Mouse (Mus musculus): ENCODE results near the gene C8b. TPM values are rescaled to one million over a fixed set of nuclear protein-coding genes. Genes with fewer than 3 reads are reported as not detected.

The C8b gene
- polyA plus RNA-seq, 1 experiment from 2014 or later, result not detected

DNA sequence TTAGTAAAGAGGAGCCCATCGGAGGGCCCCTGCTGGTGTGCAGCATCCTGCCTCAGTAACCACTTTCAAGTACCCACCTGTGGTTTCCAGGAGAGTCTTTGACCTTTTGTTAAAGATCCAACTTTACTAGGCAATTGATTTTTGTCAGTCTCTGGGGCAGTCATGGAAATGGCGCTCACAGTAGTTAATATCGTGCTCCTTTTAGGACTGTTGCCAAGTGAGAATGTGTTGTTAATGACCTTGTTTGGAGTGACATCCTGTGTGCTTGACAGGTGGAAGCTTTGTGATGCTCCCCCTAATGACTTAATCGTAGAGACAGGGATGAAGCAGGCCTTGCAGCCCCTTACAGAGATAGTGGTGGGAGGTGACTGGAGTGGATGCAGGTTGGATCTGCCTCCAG is 4.2 kb downstream of the C8b start:
- ATAC-seq (ENCODE audit: low FRiP score, low read depth), result no peak
- H3K36me3 ChIP-seq, result no peaks in the 10 kb centered on the region
- no peak overlapping the region for H3K4me2 ChIP-seq (replicated peaks)
- H3K9ac ChIP-seq, result no peak overlapping the region
- no peaks in the 10 kb centered on the region for H3K4me1 ChIP-seq
- H3K4me3 ChIP-seq, result no peak overlapping the region
- WGBS, result 60% methylated on average over 4 of the region's 4 CpGs
- H3K27me3 ChIP-seq, result peaks cover 7% of the 10 kb centered on the region; the same call in 1 of the 2 replicates
- H3K9me3 ChIP-seq, result no peaks in the 10 kb centered on the region
- H3K27ac ChIP-seq, result no peak overlapping the region

- 71% methylated on average over 3 of the region's 3 CpGs for WGBS
- no peaks in the 10 kb centered on the region for H3K9me3 ChIP-seq
Measured at GRCm38 (mm10) chr4:104775601-104776000, 9.5 kb downstream of the C8b start.

DNA sequence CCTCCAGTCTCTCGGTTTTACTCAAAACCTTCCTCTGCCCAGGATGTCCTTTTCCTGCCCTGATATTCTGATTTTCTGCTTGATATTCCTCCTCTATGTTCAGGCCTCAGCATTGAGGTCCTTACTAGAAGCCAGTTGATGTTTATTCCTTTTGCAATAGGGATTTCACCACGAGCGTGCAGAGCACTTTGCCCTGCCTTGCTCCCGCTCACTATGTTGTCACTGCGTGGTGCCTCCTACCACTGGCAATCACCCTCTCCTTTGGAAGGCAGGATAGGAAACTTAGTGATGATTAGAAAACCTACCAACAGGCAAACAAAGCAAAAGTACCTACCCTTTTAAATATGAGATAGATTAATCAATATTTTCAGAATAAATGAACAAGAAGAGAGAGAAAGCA is 13.3 kb downstream of the C8b start:
- Histone ChIP-seq H3K9me3 (no peaks in the 10 kb centered on the region), H3K36me3 (no peaks in the 10 kb centered on the region), H3K4me1 (no peaks in the 10 kb centered on the region), H3K4me2 (replicated peaks) (no peak overlapping the region), H3K4me3 (no peak overlapping the region), H3K9ac (no peak overlapping the region), H3K27ac (no peak overlapping the region), H3K27me3 (no peaks in the 10 kb centered on the region)
- WGBS, result 90% methylated on average over 5 of the region's 5 CpGs
- ATAC-seq (ENCODE audit: low FRiP score, low read depth), result no peak

More at GRCm38 (mm10) chr4:104775601-104776000, 9.5 kb downstream of the C8b start:
- Histone ChIP-seq H3K4me2 (replicated peaks) (no peak overlapping the region), H3K27ac (no peak overlapping the region), H3K27me3 (no peaks in the 10 kb centered on the region), H3K4me1 (no peaks in the 10 kb centered on the region), H3K9ac (no peak overlapping the region), H3K36me3 (no peaks in the 10 kb centered on the region), H3K4me3 (no peak overlapping the region)
- ATAC-seq (ENCODE audit: low FRiP score, low read depth), result no peak

- ATAC-seq (ENCODE audit: low FRiP score, low read depth), result no peak
- no peak overlapping the region for H3K27ac ChIP-seq
- no peaks in the 10 kb centered on the region for H3K27me3 ChIP-seq
- no peak overlapping the region for H3K4me3 ChIP-seq
- no peaks in the 10 kb centered on the region for H3K4me1 ChIP-seq
- no peak overlapping the region for H3K4me2 ChIP-seq (replicated peaks)
- H3K36me3 ChIP-seq, result no peaks in the 10 kb centered on the region
- no peak overlapping the region for H3K9ac ChIP-seq
- H3K9me3 ChIP-seq, result no peaks in the 10 kb centered on the region
- 81% methylated on average over 3 of the region's 3 CpGs for WGBS
Measured at GRCm38 (mm10) chr4:104781441-104781840, 15.3 kb downstream of the C8b start.

- H3K36me3 ChIP-seq, result no peaks in the 10 kb centered on the region
- whole genome bisulfite sequencing, result 82% methylated on average over 4 of the region's 4 CpGs
- no peak overlapping the region for H3K27ac ChIP-seq
- H3K4me2 ChIP-seq (replicated peaks), result no peak overlapping the region
- ATAC-seq (ENCODE audit: low FRiP score, low read depth), result no peak
- H3K4me1 ChIP-seq, result no peaks in the 10 kb centered on the region
- no peak overlapping the region for H3K9ac ChIP-seq
- no peak overlapping the region for H3K4me3 ChIP-seq
- H3K9me3 ChIP-seq, result no peaks in the 10 kb centered on the region
- H3K27me3 ChIP-seq, result no peaks in the 10 kb centered on the region
Measured at GRCm38 (mm10) chr4:104782346-104782745, 16.2 kb downstream of the C8b start.

DNA sequence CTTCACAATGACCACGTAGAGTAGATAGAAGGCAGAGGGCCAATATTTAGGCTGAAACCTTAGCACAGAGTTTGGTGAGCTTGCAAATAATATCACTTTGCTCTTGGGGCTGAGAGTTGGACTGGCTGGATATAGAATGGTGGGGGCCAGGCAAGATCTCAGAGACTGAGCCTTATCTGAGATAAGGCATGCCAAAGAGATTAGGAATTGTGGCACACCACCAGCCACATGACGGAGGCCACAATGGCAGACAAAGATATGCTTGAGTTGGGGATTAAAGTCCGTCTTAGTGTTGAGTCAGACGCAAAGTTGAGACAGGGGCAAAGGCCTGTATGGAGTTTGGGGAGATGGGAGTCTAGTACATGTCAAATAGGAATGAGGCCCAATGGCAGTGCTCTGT is 26.0 kb downstream of the C8b start:
- no peaks in the 10 kb centered on the region for H3K4me1 ChIP-seq
- H3K9me3 ChIP-seq, result no peaks in the 10 kb centered on the region
- 92% methylated on average over 4 of the region's 4 CpGs for WGBS
- no peak overlapping the region for H3K27ac ChIP-seq
- no peaks in the 10 kb centered on the region for H3K27me3 ChIP-seq
- H3K4me2 ChIP-seq (replicated peaks), result no peak overlapping the region
- no peak overlapping the region for H3K9ac ChIP-seq
- H3K4me3 ChIP-seq, result no peak overlapping the region
- no peaks in the 10 kb centered on the region for H3K36me3 ChIP-seq
- ATAC-seq (ENCODE audit: low FRiP score, low read depth), result no peak

DNA sequence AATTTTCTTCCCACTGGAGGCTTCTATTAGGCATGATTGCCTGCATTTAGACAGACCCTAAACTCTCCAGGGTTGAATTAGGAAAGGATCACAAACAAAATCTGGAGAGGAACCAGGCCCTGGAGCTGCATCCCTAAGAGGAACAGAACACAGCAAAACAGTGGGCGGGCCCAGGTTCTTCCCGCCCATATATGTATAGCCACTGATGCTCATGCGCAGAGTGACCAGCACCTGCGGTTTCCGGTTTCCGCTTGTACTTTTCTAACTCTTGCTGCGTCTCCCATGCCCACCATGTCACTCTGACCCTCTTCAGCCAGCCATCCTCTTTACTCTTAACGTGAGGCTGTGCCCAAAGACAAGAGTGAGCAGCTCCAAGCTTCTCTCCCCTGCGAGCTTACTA is 32.8 kb downstream of the C8b start:
- Histone ChIP-seq H3K4me2 (replicated peaks) (no peak overlapping the region), H3K4me1 (no peaks in the 10 kb centered on the region), H3K4me3 (no peak overlapping the region), H3K36me3 (no peaks in the 10 kb centered on the region), H3K27ac (no peak overlapping the region), H3K9ac (no peak overlapping the region), H3K27me3 (no peaks in the 10 kb centered on the region), H3K9me3 (no peaks in the 10 kb centered on the region)
- WGBS, result 75% methylated on average over 9 of the region's 9 CpGs
- no peak for ATAC-seq (ENCODE audit: low FRiP score, low read depth)

DNA sequence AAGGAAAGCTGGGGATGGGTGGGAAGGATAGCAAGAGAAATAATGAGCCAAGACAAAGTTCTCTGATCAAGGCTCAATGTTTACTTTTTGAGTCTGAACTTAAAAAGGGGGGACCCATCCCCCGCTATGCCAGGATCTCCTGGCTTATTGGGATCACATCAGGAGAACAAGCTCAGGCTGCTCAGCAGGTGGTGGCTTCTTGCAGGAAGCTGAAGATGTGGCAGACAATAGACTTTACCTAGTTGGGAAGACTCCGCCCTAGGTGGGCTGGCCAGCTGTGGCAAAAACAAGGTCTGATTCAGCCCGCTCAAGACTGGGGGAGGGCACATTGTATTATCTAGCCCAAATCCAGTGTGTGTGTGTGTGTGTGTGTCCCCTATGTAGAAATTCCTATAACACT is 35.5 kb downstream of the C8b start:
- no peak overlapping the region for H3K27ac ChIP-seq
- H3K27me3 ChIP-seq, result no peaks in the 10 kb centered on the region
- H3K9ac ChIP-seq, result no peak overlapping the region
- no peak overlapping the region for H3K4me2 ChIP-seq (replicated peaks)
- H3K36me3 ChIP-seq, result no peaks in the 10 kb centered on the region
- H3K9me3 ChIP-seq, result no peaks in the 10 kb centered on the region
- WGBS, result 91% methylated on average over 3 of the region's 3 CpGs
- H3K4me1 ChIP-seq, result no peaks in the 10 kb centered on the region
- no peak for ATAC-seq (ENCODE audit: low FRiP score, low read depth)
- no peak overlapping the region for H3K4me3 ChIP-seq

GRCm38 (mm10) chr4:104804100-104804499 is 38.0 kb downstream of the C8b start:
- Histone ChIP-seq H3K4me2 (replicated peaks) (no peak overlapping the region), H3K4me1 (no peaks in the 10 kb centered on the region), H3K9me3 (no peaks in the 10 kb centered on the region), H3K36me3 (no peaks in the 10 kb centered on the region), H3K27ac (no peak overlapping the region), H3K4me3 (no peak overlapping the region), H3K9ac (no peak overlapping the region), H3K27me3 (no peaks in the 10 kb centered on the region)
- ATAC-seq (ENCODE audit: low FRiP score, low read depth), result no peak
- WGBS, result 87% methylated on average over 4 of the region's 4 CpGs

GRCm38 (mm10) chr4:104805414-104806257 is 39.5 kb downstream of the C8b start:
- Histone ChIP-seq H3K9ac (no peak overlapping the region), H3K4me3 (no peak overlapping the region), H3K36me3 (no peaks in the 10 kb centered on the region), H3K27me3 (no peaks in the 10 kb centered on the region), H3K4me2 (replicated peaks) (no peak overlapping the region), H3K27ac (no peak overlapping the region), H3K4me1 (no peaks in the 10 kb centered on the region), H3K9me3 (no peaks in the 10 kb centered on the region)
- 85% methylated on average over 19 of the region's 19 CpGs for WGBS
- no peak for ATAC-seq (ENCODE audit: low FRiP score, low read depth)

DNA sequence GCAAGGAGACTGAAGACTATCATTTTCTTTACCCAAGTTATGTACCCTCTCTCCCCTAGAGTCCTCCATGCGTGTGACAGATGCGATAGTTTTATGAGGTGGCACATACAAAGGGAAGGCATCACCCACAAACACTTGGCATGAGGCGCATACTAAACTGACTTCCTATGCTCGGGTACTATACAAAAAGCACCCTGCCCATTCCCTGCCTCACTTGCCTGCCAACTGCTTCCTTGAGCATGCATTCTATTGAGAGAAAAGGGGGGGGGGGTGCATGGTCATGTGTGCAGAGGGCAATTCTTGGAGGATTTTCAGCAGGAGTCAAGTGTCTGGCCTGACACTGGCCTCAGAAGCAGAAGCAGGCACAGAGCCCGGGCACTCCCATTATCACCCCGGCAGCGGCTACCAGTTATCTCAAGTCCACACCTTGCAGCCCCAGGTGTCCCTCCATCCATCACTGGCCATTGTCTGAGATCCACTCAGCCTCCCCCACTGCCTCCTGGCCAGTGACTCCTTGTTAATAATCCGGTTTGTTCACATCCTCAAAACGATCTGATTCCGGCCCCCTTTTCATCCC is 44.7 kb downstream of the C8b start:
- ATAC-seq (ENCODE audit: low FRiP score, low read depth), result no peak
- H3K9ac ChIP-seq, result no peak overlapping the region

GRCm38 (mm10) chr4:104813617-104814016 is 47.5 kb downstream of the C8b start:
- Histone ChIP-seq H3K4me2 (replicated peaks) (no peak overlapping the region), H3K27ac (no peak overlapping the region), H3K9me3 (no peaks in the 10 kb centered on the region; the same call in 1 of the 2 replicates), H3K27me3 (no peaks in the 10 kb centered on the region), H3K9ac (no peak overlapping the region), H3K4me3 (no peak overlapping the region), H3K4me1 (no peaks in the 10 kb centered on the region), H3K36me3 (no peaks in the 10 kb centered on the region)
- 78% methylated on average over 2 of the region's 2 CpGs for WGBS
- ATAC-seq (ENCODE audit: low FRiP score, low read depth), result no peak

More for the DNA sequence above, 44.7 kb downstream of the C8b start:
- Histone ChIP-seq H3K27me3 (no peaks in the 10 kb centered on the region), H3K4me1 (no peaks in the 10 kb centered on the region), H3K27ac (no peak overlapping the region), H3K4me2 (replicated peaks) (no peak overlapping the region), H3K4me3 (no peak overlapping the region), H3K9me3 (no peaks in the 10 kb centered on the region), H3K36me3 (no peaks in the 10 kb centered on the region)
- 71% methylated on average over 10 of the region's 10 CpGs for WGBS

Data from limb, embryonic 13.5 days (tissue).